Mouse (Mus musculus): ENCODE measurements around the gene Tspoap1. TPM values are rescaled to one million over a fixed set of nuclear protein-coding genes. Genes with fewer than 3 reads are reported as not detected.

Tspoap1 gene
- polyA plus RNA-seq, 1 experiment from 2014 or later: 40.6 TPM

GRCm38 (mm10) chr11:87763988-87764876 lies 3.9 kb downstream of the Tspoap1 start:
- Histone ChIP-seq H3K27ac (replicated peaks) (peak overlapping the region; percentile 58), H3K27me3 (peaks cover 67% of the 10 kb centered on the region), H3K4me3 (peak overlapping the region; percentile 74), H3K9ac (replicated peaks) (peak overlapping the region; percentile 82), H3K36me3 (peaks cover 6% of the 10 kb centered on the region; the same call in 1 of the 2 replicates), H3K9me3 (no peaks in the 10 kb centered on the region), H3K4me2 (replicated peaks) (peak overlapping the region; percentile 98), H3K4me1 (peaks cover 52% of the 10 kb centered on the region)
- under 1% methylated on average over 65 of the region's 65 CpGs for WGBS
- peak; percentile 50 for ATAC-seq (ENCODE audit: low FRiP score, low read depth)

- Histone ChIP-seq H3K36me3 (peaks cover 41% of the 10 kb centered on the region), H3K27ac (replicated peaks) (no peak overlapping the region), H3K9me3 (no peaks in the 10 kb centered on the region), H3K9ac (replicated peaks) (no peak overlapping the region), H3K4me2 (replicated peaks) (no peak overlapping the region), H3K4me1 (peaks cover 17% of the 10 kb centered on the region), H3K4me3 (no peak overlapping the region), H3K27me3 (peaks cover 26% of the 10 kb centered on the region)
- ATAC-seq (ENCODE audit: low FRiP score, low read depth): no peak
- WGBS: 96% methylated on average over 2 of the region's 4 CpGs
Measured at GRCm38 (mm10) chr11:87768745-87769144, 8.4 kb downstream of the Tspoap1 start.

- no peak overlapping the region for H3K27ac ChIP-seq (replicated peaks)
- H3K4me3 ChIP-seq: no peak overlapping the region
- no peak overlapping the region for H3K4me2 ChIP-seq (replicated peaks)
- no peaks in the 10 kb centered on the region for H3K9me3 ChIP-seq
- no peak overlapping the region for H3K9ac ChIP-seq (replicated peaks)
- no peak for ATAC-seq (ENCODE audit: low FRiP score, low read depth)
- H3K36me3 ChIP-seq: peaks cover 49% of the 10 kb centered on the region
- WGBS: 62% methylated on average over 3 of the region's 3 CpGs
- no peaks in the 10 kb centered on the region for H3K4me1 ChIP-seq
- peaks cover 15% of the 10 kb centered on the region for H3K27me3 ChIP-seq
Measured at GRCm38 (mm10) chr11:87770989-87771388, 10.6 kb downstream of the Tspoap1 start.

- peaks cover 49% of the 10 kb centered on the region for H3K36me3 ChIP-seq
- peaks cover 6% of the 10 kb centered on the region; the same call in 1 of the 2 replicates for H3K27me3 ChIP-seq
- WGBS: 94% methylated on average over 3 of the region's 3 CpGs
- no peak overlapping the region for H3K27ac ChIP-seq (replicated peaks)
- no peak overlapping the region for H3K9ac ChIP-seq (replicated peaks)
- no peak overlapping the region for H3K4me3 ChIP-seq
- H3K4me1 ChIP-seq: no peaks in the 10 kb centered on the region
- H3K4me2 ChIP-seq (replicated peaks): no peak overlapping the region
- ATAC-seq (ENCODE audit: low FRiP score, low read depth): no peak
- H3K9me3 ChIP-seq: no peaks in the 10 kb centered on the region
Measured at GRCm38 (mm10) chr11:87772354-87772753, 12.0 kb downstream of the Tspoap1 start.

- Histone ChIP-seq H3K36me3 (peaks cover 13% of the 10 kb centered on the region), H3K4me2 (replicated peaks) (peak overlapping the region; percentile 51), H3K4me1 (peaks cover 17% of the 10 kb centered on the region), H3K4me3 (peak overlapping the region; percentile 26), H3K27ac (replicated peaks) (no peak overlapping the region), H3K27me3 (peaks cover 26% of the 10 kb centered on the region), H3K9me3 (no peaks in the 10 kb centered on the region), H3K9ac (replicated peaks) (peak overlapping the region; percentile 49)
- 10% methylated on average over 31 of the region's 32 CpGs for WGBS
- peak; percentile 80 for ATAC-seq (ENCODE audit: low FRiP score, low read depth)
Measured at GRCm38 (mm10) chr11:87778100-87778765, 17.9 kb downstream of the Tspoap1 start.

GRCm38 (mm10) chr11:87778915-87779314 lies 18.6 kb downstream of the Tspoap1 start:
- peaks cover 9% of the 10 kb centered on the region for H3K36me3 ChIP-seq
- H3K9ac ChIP-seq (replicated peaks): no peak overlapping the region; the same call in 1 of the 2 replicates
- H3K4me3 ChIP-seq: no peak overlapping the region
- WGBS: 37% methylated on average over 12 of the region's 12 CpGs
- 0 out of 2 replicates have a peak, but pooled peaks have one; percentile 20 for ATAC-seq (ENCODE audit: low FRiP score, low read depth)
- H3K4me1 ChIP-seq: peaks cover 17% of the 10 kb centered on the region
- peak overlapping the region; percentile 51 for H3K4me2 ChIP-seq (replicated peaks)
- peaks cover 26% of the 10 kb centered on the region for H3K27me3 ChIP-seq
- no peak overlapping the region for H3K27ac ChIP-seq (replicated peaks)
- no peaks in the 10 kb centered on the region for H3K9me3 ChIP-seq

GRCm38 (mm10) chr11:87779392-87779791 lies 19.1 kb downstream of the Tspoap1 start:
- Histone ChIP-seq H3K4me2 (replicated peaks) (no peak overlapping the region), H3K4me3 (no peak overlapping the region), H3K36me3 (peaks cover 9% of the 10 kb centered on the region), H3K27me3 (peaks cover 26% of the 10 kb centered on the region), H3K4me1 (peaks cover 17% of the 10 kb centered on the region), H3K9ac (replicated peaks) (no peak overlapping the region), H3K9me3 (no peaks in the 10 kb centered on the region), H3K27ac (replicated peaks) (no peak overlapping the region)
- WGBS: 90% methylated on average over 4 of the region's 4 CpGs
- no peak for ATAC-seq (ENCODE audit: low FRiP score, low read depth)

GRCm38 (mm10) chr11:87780130-87780529 lies 19.8 kb downstream of the Tspoap1 start:
- peaks cover 17% of the 10 kb centered on the region for H3K4me1 ChIP-seq
- H3K27me3 ChIP-seq: peaks cover 25% of the 10 kb centered on the region
- no peaks in the 10 kb centered on the region for H3K9me3 ChIP-seq
- 87% methylated on average over 8 of the region's 8 CpGs for WGBS
- H3K9ac ChIP-seq (replicated peaks): no peak overlapping the region
- ATAC-seq (ENCODE audit: low FRiP score, low read depth): no peak
- H3K4me2 ChIP-seq (replicated peaks): no peak overlapping the region
- H3K27ac ChIP-seq (replicated peaks): no peak overlapping the region
- no peak overlapping the region for H3K4me3 ChIP-seq
- H3K36me3 ChIP-seq: peaks cover 10% of the 10 kb centered on the region

GRCm38 (mm10) chr11:87790088-87790487 lies 29.7 kb downstream of the Tspoap1 start:
- Histone ChIP-seq H3K9ac (replicated peaks) (no peak overlapping the region), H3K4me2 (replicated peaks) (no peak overlapping the region), H3K4me3 (no peak overlapping the region), H3K36me3 (0 out of 2 replicates have a peak, but pooled peaks cover 3% of the 10 kb centered on the region), H3K9me3 (no peaks in the 10 kb centered on the region), H3K4me1 (no peaks in the 10 kb centered on the region), H3K27me3 (0 out of 2 replicates have a peak, but pooled peaks cover 2% of the 10 kb centered on the region), H3K27ac (replicated peaks) (no peak overlapping the region)
- WGBS: 91% methylated on average over 6 of the region's 6 CpGs
- no peak for ATAC-seq (ENCODE audit: low FRiP score, low read depth)

GRCm38 (mm10) chr11:87793460-87793859 lies 33.1 kb downstream of the Tspoap1 start, which contains the start of gene Mpo:
TSS of gene Mpo (plus strand) at chr11:87793581.
- no peak within 1 kb of the TSS for H3K9ac ChIP-seq (replicated peaks)
- no peaks in the 10 kb centered on the region for H3K9me3 ChIP-seq
- H3K4me1 ChIP-seq: peaks cover 8% of the 10 kb centered on the region; the same call in 1 of the 2 replicates
- no peak within 1 kb of the TSS for H3K27ac ChIP-seq (replicated peaks)
- H3K4me2 ChIP-seq (replicated peaks): no peak within 1 kb of the TSS
- WGBS: 73% methylated on average over 3 of the region's 3 CpGs
- no peaks in the 10 kb centered on the region for H3K36me3 ChIP-seq
- no peak for ATAC-seq (ENCODE audit: low FRiP score, low read depth)
- no peak within 1 kb of the TSS for H3K4me3 ChIP-seq
- H3K27me3 ChIP-seq: peaks cover 15% of the 10 kb centered on the region; the same call in 1 of the 2 replicates

GRCm38 (mm10) chr11:87801711-87802275 lies 41.5 kb downstream of the Tspoap1 start:
- H3K9me3 ChIP-seq: no peaks in the 10 kb centered on the region
- peaks cover 8% of the 10 kb centered on the region; the same call in 1 of the 2 replicates for H3K4me1 ChIP-seq
- no peak overlapping the region for H3K4me2 ChIP-seq (replicated peaks)
- no peak overlapping the region for H3K9ac ChIP-seq (replicated peaks)
- no peak for ATAC-seq (ENCODE audit: low FRiP score, low read depth)
- H3K27ac ChIP-seq (replicated peaks): no peak overlapping the region
- H3K4me3 ChIP-seq: no peak overlapping the region
- peaks cover 6% of the 10 kb centered on the region for H3K27me3 ChIP-seq
- no peaks in the 10 kb centered on the region for H3K36me3 ChIP-seq
- 87% methylated on average over 22 of the region's 22 CpGs for WGBS
